Mouse (Mus musculus) hematopoietic stem cell, adult 5-6 weeks (primary cell): ENCODE data around the gene Pde4c. TPM values are rescaled to one million over a fixed set of nuclear protein-coding genes. Genes with fewer than 3 reads are reported as not detected.

Experiments
- ATAC-seq, 2 experiments: fragments of 125-278 bp in 1 of 2; replicated peaks in 1 of 2; 2 replicates each; pipeline ENCODE4 v1.8.0; 2016 to 2017; ENCODE audit warnings: inconsistent platforms in 2 of 2, mild to moderate bottlenecking in 2 of 2, moderate number of reproducible peaks in 2 of 2, low read depth in 1 of 2, moderate TSS enrichment in 1 of 2; ENCODE audit not compliant: low FRiP score in 2 of 2, poor library complexity in 2 of 2, severe bottlenecking in 2 of 2, insufficient read depth in 1 of 2, low TSS enrichment in 1 of 2
- total RNA-seq: library from RNA; stranded (forward); fragments of 172-1452, 232-1000 nt; gene quantifications from 2 replicates; pipeline ENCODE4 v1.2.3, GENCODE M21; 2017

Pde4c gene
- total RNA-seq: 0.56 and 1.0 TPM in 2 replicates

GRCm38 (mm10) chr8:70723486-70724210 is at the start of gene Pde4c:
Gene Pde4c, plus strand, starts transcription at chr8:70723720.
- no peak for ATAC-seq

- ATAC-seq: no peak
Observed at GRCm38 (mm10) chr8:70674109-70674508, 49.4 kb upstream of the Pde4c start.

- ATAC-seq: no peak
Observed at GRCm38 (mm10) chr8:70674716-70675115, 48.8 kb upstream of the Pde4c start.

GRCm38 (mm10) chr8:70675336-70675735 is 48.2 kb upstream of the Pde4c start:
- ATAC-seq: 0 out of 4 replicates have a peak, but pooled peaks of 1 of the 2 experiments have one; percentile 12

- no peak for ATAC-seq
Observed at GRCm38 (mm10) chr8:70677451-70678080, 46.0 kb upstream of the Pde4c start.

GRCm38 (mm10) chr8:70678679-70679078 is 44.8 kb upstream of the Pde4c start:
- ATAC-seq: no peak

- ATAC-seq: no peak
Observed at GRCm38 (mm10) chr8:70679404-70679803, 44.1 kb upstream of the Pde4c start.

- no peak for ATAC-seq
Observed at GRCm38 (mm10) chr8:70680039-70680438, 43.5 kb upstream of the Pde4c start.

- ATAC-seq: no peak
Observed at GRCm38 (mm10) chr8:70681410-70681809, 42.1 kb upstream of the Pde4c start.

GRCm38 (mm10) chr8:70682193-70682592 is 41.3 kb upstream of the Pde4c start:
- no peak for ATAC-seq

- no peak for ATAC-seq
Observed at GRCm38 (mm10) chr8:70682692-70683091, 40.8 kb upstream of the Pde4c start.

- ATAC-seq: no peak
Observed at GRCm38 (mm10) chr8:70684291-70684690, 39.2 kb upstream of the Pde4c start.

- ATAC-seq: no peak
Observed at GRCm38 (mm10) chr8:70687576-70687975, 35.9 kb upstream of the Pde4c start.

- ATAC-seq: no peak
Observed at GRCm38 (mm10) chr8:70688136-70688535, 35.4 kb upstream of the Pde4c start.

- no peak for ATAC-seq
Observed at GRCm38 (mm10) chr8:70689892-70690390, 33.6 kb upstream of the Pde4c start.

- ATAC-seq: no peak
Observed at GRCm38 (mm10) chr8:70691230-70691629, 32.3 kb upstream of the Pde4c start.

GRCm38 (mm10) chr8:70691727-70692231 is 31.7 kb upstream of the Pde4c start:
- ATAC-seq: no peak

- ATAC-seq: no peak
Observed at GRCm38 (mm10) chr8:70693636-70694035, 29.9 kb upstream of the Pde4c start.
